Mouse (Mus musculus): ENCODE data around the gene Itga8. TPM values are rescaled to one million over a fixed set of nuclear protein-coding genes. Genes with fewer than 3 reads are reported as not detected.

Gene Itga8
- total RNA-seq, 2 experiments from 2014 or later: 23.6 to 28.1 TPM

DNA sequence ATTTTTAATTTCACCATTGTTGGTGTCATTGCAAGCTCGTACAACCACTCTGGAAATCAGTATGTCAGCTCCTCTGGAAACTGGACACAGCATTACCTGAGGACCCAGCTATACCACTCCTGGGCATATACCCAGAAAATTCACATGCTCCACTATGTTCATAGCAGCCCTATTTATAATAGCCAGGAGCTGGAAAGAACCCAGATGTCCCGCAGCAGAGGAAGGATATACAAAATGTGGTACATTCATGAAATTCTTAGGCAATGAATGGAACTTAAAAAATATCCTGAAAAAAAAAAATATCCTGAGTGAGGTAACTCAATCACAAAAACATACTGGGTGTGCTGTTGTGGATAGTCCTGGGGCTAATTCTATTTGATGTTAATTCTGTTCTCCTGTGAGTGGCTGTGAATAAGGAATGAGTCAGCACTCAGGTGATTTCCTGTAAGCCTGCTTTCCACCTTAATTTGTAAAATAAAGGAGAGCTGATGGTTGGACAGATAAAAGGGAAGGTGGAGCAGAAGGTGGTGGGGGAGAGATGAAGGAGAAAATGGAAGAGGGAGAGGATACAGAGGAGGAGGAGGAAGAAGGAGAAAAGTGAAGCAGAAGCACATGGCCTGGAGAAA lies 224.3 kb downstream of the Itga8 start:
- no peak for DNase-seq

DNA sequence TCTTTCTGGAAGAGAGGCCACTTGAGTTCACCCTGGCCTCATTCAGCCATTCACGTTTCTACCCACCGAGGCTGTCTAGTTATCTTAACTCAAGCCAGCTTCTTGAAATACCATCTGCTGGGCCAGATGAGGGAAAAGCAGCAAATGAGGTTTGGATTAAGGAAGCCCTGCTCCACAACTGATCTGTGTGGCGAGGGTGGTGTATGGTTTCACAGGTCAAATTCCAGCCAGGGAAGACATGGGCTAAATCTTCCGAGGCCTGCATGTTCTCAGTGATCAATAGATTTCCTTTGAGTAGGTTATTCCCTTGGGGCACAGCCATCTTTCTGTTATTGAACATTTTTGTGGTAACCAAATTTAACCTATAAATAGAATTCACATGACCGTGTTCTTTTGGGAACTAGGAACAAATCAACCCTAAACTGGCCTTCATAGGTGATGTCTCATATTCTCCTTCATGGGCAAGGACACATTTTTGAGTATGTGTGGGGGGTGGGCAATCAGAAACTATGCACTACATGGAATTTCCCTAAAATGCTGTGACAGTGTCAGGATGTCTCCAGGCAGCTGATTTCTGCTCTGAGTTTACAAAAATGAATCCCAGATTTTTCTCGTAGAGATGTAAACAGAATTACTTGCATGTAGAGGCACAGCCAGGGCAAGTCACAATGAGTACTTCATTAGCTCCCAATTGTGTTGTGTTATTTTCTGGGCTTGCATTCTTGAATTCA lies 235.9 kb downstream of the Itga8 start:
- DNase-seq: no peak

DNA sequence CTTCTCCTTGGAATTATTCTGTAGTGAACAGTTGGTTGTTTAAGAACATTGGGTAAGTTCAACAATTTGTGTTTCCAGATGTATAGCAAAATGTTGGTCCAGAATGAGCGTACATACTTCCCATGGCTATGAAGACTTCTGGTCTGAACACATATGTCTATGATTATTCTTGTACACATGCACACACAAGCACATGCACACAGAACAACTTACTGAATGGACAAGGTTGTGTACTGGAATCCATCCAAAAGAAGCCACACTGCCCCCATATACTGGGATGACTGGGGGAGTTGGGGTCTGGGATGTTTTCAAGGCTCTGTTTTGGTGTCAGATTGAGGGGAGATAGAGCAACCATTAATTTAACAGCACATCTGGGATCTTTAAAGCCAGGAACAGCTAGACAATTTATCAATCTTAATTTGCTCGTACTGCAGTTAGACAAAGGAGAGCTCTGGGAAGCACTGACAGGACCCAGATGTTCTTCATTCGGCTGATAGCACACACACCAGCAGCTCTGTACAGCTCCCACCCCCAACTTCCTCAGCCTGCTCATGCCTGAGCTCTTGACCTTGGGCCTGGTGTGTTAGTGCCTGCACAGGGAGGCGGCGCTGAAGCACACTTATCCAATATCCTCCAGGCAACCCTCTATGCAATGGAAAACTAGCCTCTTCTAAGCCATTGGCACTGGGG lies 241.5 kb downstream of the Itga8 start:
- no peak for DNase-seq

Other genes starting within 250 kb of the Itga8 start
- gene Mindy3, start 117.5 kb upstream of the Itga8 start, total RNA-seq (2021): 100 to 1,000 TPM in 1 of 2 experiments, 10 to 100 TPM in 1; 96.0 to 101 TPM